Mouse (Mus musculus) CH12.LX (cell line): Measurements from ENCODE around the gene Gse1. TPM values are rescaled to one million over a fixed set of nuclear protein-coding genes. Genes with fewer than 3 reads are reported as not detected.
A peak's percentile ranks its signal among the peaks of the same experiment; 100 is the strongest.

Experiments used
- DNase-seq: peaks from one replicate; pipeline ENCODE4 v3.0.0-alpha.2; 2013; ENCODE audit errors: extremely low read depth
- H3K27ac ChIP-seq: 2 replicates; pipeline ENCODE4 v1.5.1; 2012; ENCODE audit warnings: low read depth, mild to moderate bottlenecking, control low read depth, moderate library complexity; ENCODE audit not compliant: insufficient read depth
- H3K27me3 ChIP-seq: replicated peaks from 2 replicates; pipeline ENCODE3; 2012; ENCODE audit warnings: inconsistent platforms
- H3K36me3 ChIP-seq, 2 experiments: replicated peaks in 1 of 2; 2 replicates each; pipeline versions ENCODE3 to v1.6.1; 2012; ENCODE audit warnings: inconsistent platforms in 1 of 2, low read length in 1 of 2, mild to moderate bottlenecking in 1 of 2, mixed read lengths in 1 of 2, moderate library complexity in 1 of 2; ENCODE audit not compliant: control insufficient read depth in 1 of 2, insufficient read depth in 1 of 2
- H3K4me1 ChIP-seq, 2 experiments: 2 replicates each; pipeline ENCODE4 v1.6.1; 2012; ENCODE audit warnings: inconsistent platforms in 1 of 2, moderate library complexity in 1 of 2; ENCODE audit not compliant: insufficient read depth in 2 of 2, control insufficient read depth in 1 of 2
- H3K4me2 ChIP-seq: 2 replicates; pipeline ENCODE4 v1.6.1; 2012; ENCODE audit warnings: low read depth, mild to moderate bottlenecking, control low read depth; ENCODE audit not compliant: poor library complexity, insufficient read depth, severe bottlenecking
- H3K4me3 ChIP-seq, 3 experiments: fragments of 150-350 bp in 1 of 3; sonication (generic) in 1 of 3; replicated peaks in 1 of 3; 2 replicates each; pipeline versions ENCODE3 to v1.5.1; 2011 to 2012; ENCODE audit warnings: low read depth in 2 of 3, low read length in 2 of 3, mild to moderate bottlenecking in 2 of 3, moderate library complexity in 2 of 3, control low read depth in 1 of 3, improper control_type of control experiment in 1 of 3, inconsistent platforms in 1 of 3, mixed read lengths in 1 of 3; ENCODE audit not compliant: poor library complexity in 1 of 3
- H3K79me2 ChIP-seq: replicated peaks from 2 replicates; pipeline ENCODE4 v1.6.1; 2012; ENCODE audit warnings: mild to moderate bottlenecking, moderate library complexity; ENCODE audit not compliant: control insufficient read depth, poor library complexity, insufficient read depth, severe bottlenecking; ENCODE audit errors: extremely low read depth
- H3K9ac ChIP-seq: 2 replicates; pipeline ENCODE4 v1.6.1; 2012; ENCODE audit warnings: low read depth, mild to moderate bottlenecking, control low read depth, moderate library complexity; ENCODE audit not compliant: insufficient read depth
- H3K9me3 ChIP-seq: replicated peaks from 2 replicates; pipeline ENCODE3; 2012; ENCODE audit warnings: low read length, inconsistent platforms, mixed read lengths
- CHD2 ChIP-seq: IDR thresholded peaks from 2 replicates; pipeline ENCODE4 v1.6.1; 2011; ENCODE audit warnings: low read length, improper control_type of control experiment
- CTCF ChIP-seq, 2 experiments: IDR thresholded peaks in 1 of 2; conservative IDR thresholded peaks in 1 of 2; 2 replicates each; pipeline ENCODE4 v1.5.1; 2011 to 2012; ENCODE audit warnings: low read depth in 2 of 2, low read length in 2 of 2, improper control_type of control experiment in 1 of 2, inconsistent platforms in 1 of 2, mild to moderate bottlenecking in 1 of 2, moderate library complexity in 1 of 2
- E2F4 ChIP-seq: IDR thresholded peaks from 2 replicates; pipeline ENCODE4 v1.6.1; 2011; ENCODE audit warnings: low read depth, low read length, improper control_type of control experiment; ENCODE audit not compliant: insufficient replicate concordance
- ELF1 ChIP-seq: IDR thresholded peaks from 2 replicates; pipeline ENCODE4 v1.6.1; 2014; ENCODE audit warnings: low read depth, mild to moderate bottlenecking, inconsistent platforms, low read length, improper control_type of control experiment
- ETS1 ChIP-seq: conservative IDR thresholded peaks from 2 replicates; pipeline ENCODE4 v1.6.1; 2012; ENCODE audit warnings: low read depth, mild to moderate bottlenecking, inconsistent platforms, low read length, improper control_type of control experiment, moderate library complexity
- GABPA ChIP-seq: IDR thresholded peaks from 2 replicates; pipeline ENCODE4 v1.6.1; 2012; ENCODE audit warnings: low read depth, low read length, improper control_type of control experiment, inconsistent platforms; ENCODE audit not compliant: insufficient replicate concordance
- IRF4 ChIP-seq: IDR thresholded peaks from 2 replicates; pipeline ENCODE4 v1.6.1; 2014; ENCODE audit warnings: low read depth, mild to moderate bottlenecking, inconsistent platforms, low read length, improper control_type of control experiment
- MAFK ChIP-seq: IDR thresholded peaks from 2 replicates; pipeline ENCODE4 v1.6.1; 2011; ENCODE audit warnings: low read length, improper control_type of control experiment; ENCODE audit not compliant: insufficient replicate concordance
- MXI1 ChIP-seq: IDR thresholded peaks from 2 replicates; pipeline ENCODE4 v1.6.1; 2011; ENCODE audit warnings: mild to moderate bottlenecking, low read depth, low read length, improper control_type of control experiment
- NELFE ChIP-seq: IDR thresholded peaks from 2 replicates; pipeline ENCODE4 v1.6.1; 2011; ENCODE audit warnings: low read depth, low read length, improper control_type of control experiment
- NRF1 ChIP-seq: IDR thresholded peaks from 2 replicates; pipeline ENCODE4 v1.6.1; 2014; ENCODE audit warnings: low read depth, mild to moderate bottlenecking, inconsistent platforms, low read length, improper control_type of control experiment, moderate library complexity
- PAX5 ChIP-seq: IDR thresholded peaks from 2 replicates; pipeline ENCODE4 v1.6.1; 2012; ENCODE audit warnings: low read length, inconsistent platforms, mixed read lengths
- RCOR1 ChIP-seq: conservative IDR thresholded peaks from 2 replicates; pipeline ENCODE4 v1.6.1; 2012; ENCODE audit warnings: low read depth, mild to moderate bottlenecking, inconsistent platforms, low read length, improper control_type of control experiment
- SIN3A ChIP-seq: IDR thresholded peaks from 2 replicates; pipeline ENCODE4 v1.6.1; 2012; ENCODE audit warnings: low read length, improper control_type of control experiment, inconsistent platforms
- TBP ChIP-seq: conservative IDR thresholded peaks from 2 replicates; pipeline ENCODE4 v1.6.1; 2011; ENCODE audit warnings: low read depth, low read length, improper control_type of control experiment
- TCF12 ChIP-seq: IDR thresholded peaks from 2 replicates; pipeline ENCODE4 v1.6.1; 2014; ENCODE audit warnings: low read depth, mild to moderate bottlenecking, inconsistent platforms, low read length, improper control_type of control experiment
- ZMIZ1 ChIP-seq: IDR thresholded peaks from 2 replicates; pipeline ENCODE4 v1.6.1; 2012; ENCODE audit warnings: low read depth, mild to moderate bottlenecking, inconsistent platforms, low read length, improper control_type of control experiment
- ZNF384 ChIP-seq: IDR thresholded peaks from 2 replicates; pipeline ENCODE4 v1.6.1; 2012; ENCODE audit warnings: low read depth, low read length, improper control_type of control experiment, inconsistent platforms
- dilution Hi-C: fragments of 300-500 bp; cut with MboI; formaldehyde crosslinking; loops from 2 replicates; pipeline ENCODE4 v1.14.3; 2020; ENCODE audit warnings: low sequenced_read_pairs; ENCODE audit not compliant: extremely low pct_unique_long_range_greater_than_20kb, extremely low pct_ligation_motif_present
- in situ Hi-C: fragments of 300-500 bp; cut with MboI; formaldehyde crosslinking; loops from 3 replicates; pipeline ENCODE4 v1.14.3; 2019; ENCODE audit warnings: low sequenced_read_pairs, low pct_ligation_motif_present, low pct_unique_long_range_greater_than_20kb, mixed read lengths
- polyA plus RNA-seq: library from polyadenylated mRNA; unstranded; fragments of >175 nt; gene quantifications from 2 replicates; pipeline ENCODE4 v1.2.1, GENCODE M21; 2012; ENCODE audit warnings: low read depth; ENCODE audit not compliant: insufficient read length
- total RNA-seq, 2 experiments: library from RNA; depleted of rRNA; stranded (reverse); fragments of 300-350 nt in 1 of 2; fragments of >200 nt in 1 of 2; gene quantifications; 2 replicates each; pipeline ENCODE4 v1.2.3; 2012 to 2014

Gse1 gene
- total and polyA plus RNA-seq, 3 experiments = 1.3 to 9.8 (median 8.5) TPM

DNA sequence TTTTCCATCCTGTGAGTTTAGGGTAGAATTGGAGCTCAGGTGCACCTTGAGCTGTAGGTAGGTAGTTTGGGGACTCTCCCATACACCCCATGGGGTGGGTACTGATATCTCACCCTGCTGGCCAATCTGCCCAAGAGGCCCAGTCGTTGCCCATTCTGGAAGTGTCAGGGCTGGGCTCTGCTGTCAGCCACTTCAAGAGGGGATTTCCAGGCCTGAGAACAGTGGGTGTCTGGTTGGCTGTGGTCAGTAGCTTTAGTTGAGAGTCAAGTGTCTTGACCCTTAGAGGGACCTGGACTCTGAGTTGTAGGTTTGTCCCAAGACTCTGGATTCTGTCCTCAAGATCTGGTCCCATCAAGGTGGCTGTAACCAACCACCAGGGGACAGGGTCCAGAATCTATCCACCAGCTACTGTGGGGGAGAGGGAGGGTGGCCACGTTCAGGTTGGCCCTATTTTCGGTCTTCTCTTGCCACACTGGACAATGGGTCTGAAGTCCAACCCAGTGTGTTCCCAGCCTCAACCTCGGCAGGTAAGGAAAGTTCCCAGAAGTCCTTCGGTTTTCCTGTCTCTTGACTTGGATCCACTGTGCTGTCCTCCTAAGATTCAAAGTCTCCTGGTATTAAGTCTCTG is 263.0 kb downstream of the Gse1 start:
- H3K9me3 ChIP-seq = peaks cover 5% of the 10 kb centered on the region
- DNase-seq = no peak
- H3K27ac ChIP-seq = peak overlapping the region; percentile 19; the same call in 1 of the 2 replicates
- H3K4me1 ChIP-seq = peaks cover 40 to 62% of the 10 kb centered on the region in 2 experiments
- in situ Hi-C loops (loop anchor here (5.0 kb wide), 1 partner anchor 84 kb away; no protein-coding TSS in a partner anchor), dilution Hi-C loops (no loop called here)
- peaks cover 2 to 23% of the 10 kb centered on the region in 2 experiments for H3K36me3 ChIP-seq
- peak overlapping the region; percentile 86 for H3K4me2 ChIP-seq
- peak overlapping the region; percentile 97; the same call in 1 of the 2 replicates for H3K9ac ChIP-seq
- H3K27me3 ChIP-seq = no peaks in the 10 kb centered on the region
- peak overlapping the region; percentile 72 to 94 (median 87) for H3K4me3 ChIP-seq
- H3K79me2 ChIP-seq = peaks cover 77% of the 10 kb centered on the region
- TF ChIP-seq PAX5 (no peak), TCF12 (0 out of 2 replicates have a peak, but pooled peaks have one; percentile 10), IRF4 (0 out of 2 replicates have a peak, but pooled peaks have one; percentile 12)
- TF ChIP-seq, all 38 proteins: peak for 2

DNA sequence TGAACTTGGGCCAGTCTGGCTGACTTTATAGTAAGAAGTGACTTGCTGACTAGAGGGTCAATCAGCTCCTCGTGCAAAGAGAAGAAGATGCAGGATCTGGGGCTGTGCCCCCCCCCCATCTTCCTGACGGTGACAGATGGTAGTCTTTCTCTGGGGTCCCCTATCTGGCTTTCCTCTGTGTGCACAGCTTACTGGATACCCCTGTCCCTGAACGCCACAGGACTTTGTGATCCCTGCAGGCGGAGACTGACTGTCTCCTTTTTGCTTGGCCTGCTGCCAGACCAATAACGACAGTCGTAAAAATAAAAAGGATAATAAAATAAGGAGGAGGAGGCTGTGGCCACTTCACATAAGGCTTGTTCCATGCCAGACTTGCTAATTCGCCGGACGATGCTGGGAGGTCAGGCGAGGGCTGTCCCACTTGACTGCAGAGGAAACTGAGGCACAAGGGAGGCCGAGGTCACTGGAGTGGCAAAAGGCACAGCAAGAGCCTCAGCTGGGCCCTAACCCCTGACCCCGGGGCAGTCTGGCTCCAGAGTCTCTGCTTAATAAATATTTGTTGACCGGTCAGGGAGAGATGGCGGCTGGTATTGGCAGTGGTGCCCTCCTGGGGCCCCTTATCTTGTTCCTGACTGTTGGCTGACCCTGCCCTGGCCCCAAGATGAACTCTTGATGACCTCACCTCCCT is 264.1 kb downstream of the Gse1 start:
- H3K27me3 ChIP-seq = no peaks in the 10 kb centered on the region
- H3K4me1 ChIP-seq = peaks cover 42 to 65% of the 10 kb centered on the region in 2 experiments
- peaks cover 2 to 32% of the 10 kb centered on the region in 2 experiments for H3K36me3 ChIP-seq
- dilution Hi-C loops = no loop called here
- H3K4me2 ChIP-seq = peak overlapping the region; percentile 86; the same call in 1 of the 2 replicates
- TF ChIP-seq ZNF384 (no peak), GABPA (no peak), E2F4 (no peak), SIN3A (no peak), NRF1 (no peak), ELF1 (no peak), TBP (no peak), MAFK (no peak), ZMIZ1 (no peak), NELFE (no peak), CHD2 (no peak), CTCF (conservative IDR thresholded peaks at IDR 0.05 in 1 of 2, IDR thresholded peaks at IDR 0.05 in 1 of 2; ENCODE audit: low read depth in 2 of 2, low read length in 2 of 2) (no peak), ETS1 (no peak), PAX5 (no peak), MXI1 (no peak), RCOR1 (no peak)
- no peak for DNase-seq
- H3K79me2 ChIP-seq = peaks cover 86% of the 10 kb centered on the region
- in situ Hi-C loops = loop anchor here (5.0 kb wide), 1 partner anchor 85 kb away; no protein-coding TSS in a partner anchor
- no peak overlapping the region for H3K9ac ChIP-seq
- H3K27ac ChIP-seq = no peak overlapping the region
- no peak overlapping the region for H3K4me3 ChIP-seq
- no peaks in the 10 kb centered on the region for H3K9me3 ChIP-seq
